ENCODE assay signal across 18 mouse cellular contexts in genomic region chr5:37035192-37035591, GRCm38 (mm10). TPM values are rescaled to one million over a fixed set of nuclear protein-coding genes. Genes with fewer than 3 reads are reported as not detected.
A peak's percentile ranks its signal among the peaks of the same experiment; 100 is the strongest.
DNase-seq lines count a peak whose midpoint lies in the region; ATAC-seq and TF ChIP-seq lines count a peak whose summit lies in the region.
"Had no signal": no experiment of that assay in that cellular context is flagged by ENCODE, and none has a peak within 500 bp of the region (broad histone marks: within the 10 kb centered on the region; RNA-seq: fewer than 3 reads in every experiment).

No protein-coding gene starts in this region.

- peaks cover 3% of the 10 kb centered on the region; the same call in 1 of the 2 replicates for H3K36me3 ChIP-seq in forebrain, postnatal 0 days (ENCODE audit: insufficient read depth)
- H3K36me3 ChIP-seq in forebrain, embryonic 13.5 days (ENCODE audit: poor library complexity, severe bottlenecking): no peaks in the 10 kb centered on the region
- no peaks in the 10 kb centered on the region for H3K36me3 ChIP-seq in midbrain, embryonic 15.5 days (replicated peaks)
- H3K36me3 ChIP-seq in midbrain, embryonic 11.5 days (ENCODE audit: control insufficient read depth, insufficient read depth, low read length): no peaks in the 10 kb centered on the region
- H3K36me3 ChIP-seq in midbrain, postnatal 0 days (ENCODE audit: insufficient read depth, low read length): no peaks in the 10 kb centered on the region

- H3K4me3 ChIP-seq in forebrain, postnatal 0 days (ENCODE audit: low read depth, low read length): no peak overlapping the region
- no peak overlapping the region for H3K4me3 ChIP-seq in forebrain, embryonic 13.5 days
- H3K4me3 ChIP-seq in midbrain, embryonic 15.5 days: no peak overlapping the region
- H3K4me3 ChIP-seq in midbrain, embryonic 11.5 days (ENCODE audit: low read depth, low read length): no peak overlapping the region
- H3K4me3 ChIP-seq in midbrain, postnatal 0 days (ENCODE audit: low read depth, low read length): no peak overlapping the region
- H3K4me3 ChIP-seq: megakaryocyte, embryonic 14.5 days had no signal

- no peak for TF ChIP-seq CTCF in forebrain, postnatal 0 days (IDR thresholded peaks at IDR 0.05; ENCODE audit: low read depth)
- no peak for TF ChIP-seq CTCF in midbrain, postnatal 0 days (IDR thresholded peaks at IDR 0.05)

- H3K27ac ChIP-seq in forebrain, postnatal 0 days (ENCODE audit: low read depth, low read length): no peak overlapping the region
- no peak overlapping the region for H3K27ac ChIP-seq in forebrain, embryonic 13.5 days
- no peak overlapping the region for H3K27ac ChIP-seq in midbrain, embryonic 15.5 days
- no peak overlapping the region for H3K27ac ChIP-seq in midbrain, embryonic 11.5 days (ENCODE audit: low read depth, low read length)
- H3K27ac ChIP-seq in midbrain, postnatal 0 days (ENCODE audit: low read depth, low read length): no peak overlapping the region

- H3K27me3 ChIP-seq in forebrain, postnatal 0 days (ENCODE audit: insufficient read depth, low read length): no peaks in the 10 kb centered on the region
- peaks cover 29% of the 10 kb centered on the region for H3K27me3 ChIP-seq in forebrain, embryonic 13.5 days
- peaks cover 4% of the 10 kb centered on the region for H3K27me3 ChIP-seq in midbrain, embryonic 15.5 days (replicated peaks)
- H3K27me3 ChIP-seq in midbrain, embryonic 11.5 days (ENCODE audit: control insufficient read depth, insufficient read depth, low read length): peaks cover 10% of the 10 kb centered on the region
- no peaks in the 10 kb centered on the region for H3K27me3 ChIP-seq in midbrain, postnatal 0 days (ENCODE audit: insufficient read depth, low read length)

- WGBS in forebrain, postnatal 0 days: 68% methylated on average over 6 of the region's 6 CpGs
- 70% methylated on average over 6 of the region's 6 CpGs for WGBS in forebrain, embryonic 13.5 days
- 69% methylated on average over 6 of the region's 6 CpGs for WGBS in midbrain, embryonic 15.5 days
- WGBS in midbrain, embryonic 11.5 days: 74% methylated on average over 6 of the region's 6 CpGs
- WGBS in midbrain, postnatal 0 days: 68% methylated on average over 6 of the region's 6 CpGs

- ATAC-seq in forebrain, postnatal 0 days: peak; percentile 84
- no peak for ATAC-seq in forebrain, embryonic 13.5 days
- ATAC-seq in midbrain, embryonic 15.5 days (replicated peaks): peak; percentile 17; the same call in 1 of the 2 replicates
- ATAC-seq in midbrain, embryonic 11.5 days (ENCODE audit: low FRiP score): no peak
- ATAC-seq in midbrain, postnatal 0 days (ENCODE audit: low FRiP score): peak; percentile 68
- ATAC-seq: forebrain, embryonic 16.5 days had no signal

- no peak overlapping the region for H3K9ac ChIP-seq in forebrain, postnatal 0 days
- H3K9ac ChIP-seq in forebrain, embryonic 13.5 days: no peak overlapping the region
- H3K9ac ChIP-seq in midbrain, embryonic 15.5 days: no peak overlapping the region
- no peak overlapping the region for H3K9ac ChIP-seq in midbrain, embryonic 11.5 days (ENCODE audit: low read length)
- H3K9ac ChIP-seq in midbrain, postnatal 0 days (replicated peaks; ENCODE audit: low read length, poor library complexity, severe bottlenecking): no peak overlapping the region

- no peaks in the 10 kb centered on the region for H3K4me1 ChIP-seq in forebrain, postnatal 0 days (ENCODE audit: insufficient read depth)
- H3K4me1 ChIP-seq in forebrain, embryonic 13.5 days: no peaks in the 10 kb centered on the region
- H3K4me1 ChIP-seq in midbrain, embryonic 15.5 days: peaks cover 10% of the 10 kb centered on the region
- no peaks in the 10 kb centered on the region for H3K4me1 ChIP-seq in midbrain, embryonic 11.5 days (ENCODE audit: control insufficient read depth, insufficient read depth, low read length)
- no peaks in the 10 kb centered on the region; the same call in 1 of the 2 replicates for H3K4me1 ChIP-seq in midbrain, postnatal 0 days (ENCODE audit: insufficient read depth, low read length)

- DNase-seq in forebrain, postnatal 0 days: peak; percentile 38
- DNase-seq in midbrain, embryonic 11.5 days (ENCODE audit: low spot score, missing footprints): no peak
- DNase-seq in layer of hippocampus, adult 8-10 months (ENCODE audit: low spot score in 2 of 2): peak; percentile 66 to 85
- peak; percentile 75 for DNase-seq in midbrain, postnatal 0 days (ENCODE audit: low spot score)
- DNase-seq in thymus, adult 18-20 months: no peak
- DNase-seq in gastrocnemius, postnatal 25 days: no peak
- DNase-seq: adrenal gland, postnatal 10 days had no signal

- H3K9me3 ChIP-seq in forebrain, postnatal 0 days (ENCODE audit: low read length): no peaks in the 10 kb centered on the region
- H3K9me3 ChIP-seq in forebrain, embryonic 13.5 days (replicated peaks): no peaks in the 10 kb centered on the region
- no peaks in the 10 kb centered on the region for H3K9me3 ChIP-seq in midbrain, embryonic 15.5 days
- H3K9me3 ChIP-seq in midbrain, embryonic 11.5 days (ENCODE audit: control insufficient read depth, low read length): no peaks in the 10 kb centered on the region
- H3K9me3 ChIP-seq in midbrain, postnatal 0 days (ENCODE audit: low read length): no peaks in the 10 kb centered on the region

- no peak overlapping the region for H3K4me2 ChIP-seq in forebrain, postnatal 0 days (ENCODE audit: low read depth)
- no peak overlapping the region for H3K4me2 ChIP-seq in forebrain, embryonic 13.5 days
- no peak overlapping the region for H3K4me2 ChIP-seq in midbrain, embryonic 15.5 days
- H3K4me2 ChIP-seq in midbrain, embryonic 11.5 days: no peak overlapping the region
- H3K4me2 ChIP-seq in midbrain, postnatal 0 days (ENCODE audit: low read depth, low read length, poor library complexity, severe bottlenecking): no peak overlapping the region
- H3K4me2 ChIP-seq: liver, embryonic 11.5 days had no signal

RNA-seq across cellular contexts. Expression of gene Wfs1, which starts 46.2 kb away (rescaled TPM):
- 9.6 and 12.9 TPM in 2 replicates for total RNA-seq in forebrain, postnatal 0 days (2014; rRNA removed)
- 10.3 and 16.9 TPM in 2 replicates for polyA plus RNA-seq in forebrain, postnatal 0 days (2015; fragmentation: Nextera tagmentation; extraction: Ambion mirVana)
- 5.3 and 6.5 TPM in 2 replicates for polyA plus RNA-seq in forebrain, embryonic 13.5 days (2015; fragmentation: Nextera tagmentation; extraction: Ambion mirVana)
- polyA plus RNA-seq in midbrain, embryonic 15.5 days (2015; fragmentation: Nextera tagmentation; extraction: Ambion mirVana): 8.9 and 10.2 TPM in 2 replicates
- 6.4 and 7.0 TPM in 2 replicates for polyA plus RNA-seq in midbrain, embryonic 11.5 days (2014; fragmentation: Nextera tagmentation; extraction: Ambion mirVana)
- 100 to 1,000 TPM; 141 to 176 (median 159) TPM for total RNA-seq in layer of hippocampus, adult 8-10 months (2022)
- total RNA-seq in midbrain, postnatal 0 days (2014; rRNA removed): 11.3 and 14.0 TPM in 2 replicates
- 11.9 and 12.8 TPM in 2 replicates for polyA plus RNA-seq in midbrain, postnatal 0 days (2015; fragmentation: Nextera tagmentation; extraction: Ambion mirVana)
- 10 to 100 TPM; 61.1 to 73.3 TPM for total RNA-seq in gastrocnemius, postnatal 25 days (2021)

RNA-seq across cellular contexts. Expression of gene Gm1043, which starts 50.0 kb away (rescaled TPM):
- 22.1 and 26.4 TPM in 2 replicates for total RNA-seq in forebrain, postnatal 0 days (2014; rRNA removed)
- polyA plus RNA-seq in forebrain, postnatal 0 days (2015; fragmentation: Nextera tagmentation; extraction: Ambion mirVana): 1.1 and 1.4 TPM in 2 replicates
- polyA plus RNA-seq in forebrain, embryonic 13.5 days (2015; fragmentation: Nextera tagmentation; extraction: Ambion mirVana): 0.40 and 0.68 TPM in 2 replicates
- polyA plus RNA-seq in midbrain, embryonic 15.5 days (2015; fragmentation: Nextera tagmentation; extraction: Ambion mirVana): 2.6 and 2.8 TPM in 2 replicates
- polyA plus RNA-seq in midbrain, embryonic 11.5 days (2014; fragmentation: Nextera tagmentation; extraction: Ambion mirVana): 0.04 TPM in 2 replicates
- 10 to 100 TPM; 22.4 to 42.6 (median 30.3) TPM for total RNA-seq in layer of hippocampus, adult 8-10 months (2022)
- total RNA-seq in midbrain, postnatal 0 days (2014; rRNA removed): 19.4 and 29.5 TPM in 2 replicates
- polyA plus RNA-seq in midbrain, postnatal 0 days (2015; fragmentation: Nextera tagmentation; extraction: Ambion mirVana): 1.2 and 1.6 TPM in 2 replicates
- not detected for total RNA-seq in gastrocnemius, postnatal 25 days (2021)
- total RNA-seq: ES-E14; granulocyte monocyte progenitor cell, adult 5-6 weeks had no signal
- polyA plus RNA-seq: C2C12; heart, embryonic 14.5 days; kidney, embryonic 14.5 days; liver, embryonic 11.5 days; lung, embryonic 16.5 days had no signal

Comparison
In these comparisons a context has a peak if more than half of its experiments do, and no peak if none do; other contexts are left out.
1. ATAC-seq: peak in forebrain, postnatal 0 days (single experiment), midbrain, embryonic 15.5 days (single experiment) and midbrain, postnatal 0 days (single experiment); none in forebrain, embryonic 13.5 days (single experiment) and midbrain, embryonic 11.5 days (single experiment).
2. DNase-seq: peak in forebrain, postnatal 0 days (single experiment), layer of hippocampus, adult 8-10 months (2 of 2) and midbrain, postnatal 0 days (single experiment); none in midbrain, embryonic 11.5 days (single experiment), thymus, adult 18-20 months (0 of 2) and gastrocnemius, postnatal 25 days (single experiment).